10 mouse cellular contexts compared by ENCODE assay signal in genomic region chr19:25360571-25361029, GRCm38 (mm10).
A peak's percentile ranks its signal among the peaks of the same experiment; 100 is the strongest.
DNase-seq lines count a peak whose midpoint lies in the region; ATAC-seq and TF ChIP-seq lines count a peak whose summit lies in the region.
"Had no signal": no experiment of that assay in that cellular context is flagged by ENCODE, and none has a peak within 500 bp of the region (broad histone marks: within the 10 kb centered on the region; RNA-seq: fewer than 3 reads in every experiment).

No protein-coding gene starts in this region.

- peak; percentile 67; the same call in 1 of the 2 replicates for ATAC-seq in lung, embryonic 15.5 days (ENCODE audit: borderline replicate concordance, extremely low read depth, low FRiP score, low TSS enrichment)
- ATAC-seq in kidney, embryonic 14.5 days (ENCODE audit: low FRiP score, low TSS enrichment): no peak

- H3K4me3 ChIP-seq in lung, embryonic 15.5 days: no peak overlapping the region
- no peak overlapping the region for H3K4me3 ChIP-seq in forebrain, embryonic 10.5 days
- no peak overlapping the region for H3K4me3 ChIP-seq in layer of hippocampus, adult 2 months
- no peak overlapping the region for H3K4me3 ChIP-seq in kidney, embryonic 14.5 days (ENCODE audit: low read length)
- H3K4me3 ChIP-seq: neural tube, embryonic 13.5 days had no signal

- no peak for DNase-seq in lung, postnatal 10 days
- DNase-seq in forebrain, embryonic 10.5 days (ENCODE audit: extremely low spot score, low spot score): no peak
- peak; percentile 47 for DNase-seq in lung, postnatal 25 days (ENCODE audit: low spot score)
- DNase-seq in thymus, postnatal 36 days: peak; percentile 40 to 57
- DNase-seq in left cerebral cortex, adult 18-20 months (ENCODE audit: low spot score in 2 of 2): no peak
- DNase-seq in layer of hippocampus, adult 2 months (ENCODE audit: low spot score in 2 of 2): no peak
- DNase-seq: adrenal gland, postnatal 10 days had no signal

- H3K27me3 ChIP-seq in lung, embryonic 15.5 days: peaks cover 50% of the 10 kb centered on the region
- H3K27me3 ChIP-seq in forebrain, embryonic 10.5 days (ENCODE audit: poor library complexity, severe bottlenecking): peaks cover 4% of the 10 kb centered on the region; the same call in 1 of the 2 replicates
- H3K27me3 ChIP-seq in kidney, embryonic 14.5 days (ENCODE audit: control insufficient read depth, insufficient read depth, low read length): no peaks in the 10 kb centered on the region
- H3K27me3 ChIP-seq: neural tube, embryonic 13.5 days had no signal

- no peak overlapping the region for H3K27ac ChIP-seq in lung, embryonic 15.5 days
- peak overlapping the region; percentile 48 for H3K27ac ChIP-seq in forebrain, embryonic 10.5 days
- H3K27ac ChIP-seq in layer of hippocampus, adult 2 months: no peak overlapping the region
- no peak overlapping the region for H3K27ac ChIP-seq in kidney, embryonic 14.5 days (ENCODE audit: low read depth, low read length)
- H3K27ac ChIP-seq: neural tube, embryonic 13.5 days had no signal

- peaks cover 20% of the 10 kb centered on the region for H3K4me1 ChIP-seq in lung, embryonic 15.5 days
- peaks cover 53% of the 10 kb centered on the region for H3K4me1 ChIP-seq in forebrain, embryonic 10.5 days
- H3K4me1 ChIP-seq in kidney, embryonic 14.5 days (ENCODE audit: control insufficient read depth, insufficient read depth, low read length): peaks cover 13% of the 10 kb centered on the region; the same call in 1 of the 2 replicates

- H3K36me3 ChIP-seq in lung, embryonic 15.5 days: no peaks in the 10 kb centered on the region
- H3K36me3 ChIP-seq in forebrain, embryonic 10.5 days (replicated peaks): no peaks in the 10 kb centered on the region
- no peaks in the 10 kb centered on the region for H3K36me3 ChIP-seq in kidney, embryonic 14.5 days (ENCODE audit: control insufficient read depth, insufficient read depth, low read length)
- H3K36me3 ChIP-seq: neural tube, embryonic 13.5 days had no signal

- no peaks in the 10 kb centered on the region for H3K9me3 ChIP-seq in lung, embryonic 15.5 days
- no peaks in the 10 kb centered on the region for H3K9me3 ChIP-seq in forebrain, embryonic 10.5 days
- no peaks in the 10 kb centered on the region for H3K9me3 ChIP-seq in kidney, embryonic 14.5 days (ENCODE audit: control insufficient read depth, low read length)
- H3K9me3 ChIP-seq: neural tube, embryonic 13.5 days had no signal

- no peak for TF ChIP-seq CTCF in layer of hippocampus, adult 2 months (conservative IDR thresholded peaks at IDR 0.05)

- no peak overlapping the region for H3K4me2 ChIP-seq in lung, embryonic 15.5 days
- no peak overlapping the region for H3K4me2 ChIP-seq in kidney, embryonic 14.5 days (replicated peaks; ENCODE audit: low read depth, low read length)
- H3K4me2 ChIP-seq: neural tube, embryonic 13.5 days had no signal

- H3K9ac ChIP-seq in lung, embryonic 15.5 days: no peak overlapping the region
- H3K9ac ChIP-seq in kidney, embryonic 14.5 days (ENCODE audit: low read depth, low read length): no peak overlapping the region
- H3K9ac ChIP-seq: neural tube, embryonic 13.5 days had no signal

- WGBS in lung, embryonic 15.5 days: 19% methylated on average over 9 of the region's 9 CpGs
- WGBS in forebrain, embryonic 10.5 days: 47% methylated on average over 9 of the region's 9 CpGs
- 47% methylated on average over 9 of the region's 9 CpGs for WGBS in kidney, embryonic 14.5 days

Comparison
In these comparisons a context has a peak if more than half of its experiments do, and no peak if none do; other contexts are left out.
1. DNase-seq: peak in lung, postnatal 25 days (single experiment) and thymus, postnatal 36 days (2 of 2); none in lung, postnatal 10 days (single experiment), forebrain, embryonic 10.5 days (single experiment), left cerebral cortex, adult 18-20 months (0 of 2) and layer of hippocampus, adult 2 months (0 of 2).